Mouse (Mus musculus) embryonic facial prominence, embryonic 12.5 days (tissue): ENCODE measurements around the gene Mrps18a. TPM values are rescaled to one million over a fixed set of nuclear protein-coding genes. Genes with fewer than 3 reads are reported as not detected.

ENCODE experiments used
- ATAC-seq: fragments of 200-750 bp; cut with Nextera tagmentation; 2 replicates; pipeline ENCODE4 v1.8.0; 2017; ENCODE audit not compliant: insufficient number of reproducible peaks, insufficient read depth, low FRiP score, low TSS enrichment
- H3K27ac ChIP-seq: fragments of 300-500 bp; sonication (generic); 2 replicates; pipeline ENCODE4 v1.5.1; 2016; ENCODE audit warnings: mild to moderate bottlenecking
- H3K27me3 ChIP-seq: fragments of 300-500 bp; sonication (generic); 2 replicates; pipeline ENCODE4 v1.6.1; 2016; ENCODE audit warnings: mild to moderate bottlenecking, moderate library complexity
- H3K36me3 ChIP-seq: fragments of 300-500 bp; sonication (generic); 2 replicates; pipeline ENCODE4 v1.6.1; 2016; ENCODE audit warnings: mild to moderate bottlenecking
- H3K4me1 ChIP-seq: fragments of 300-500 bp; sonication (generic); 2 replicates; pipeline ENCODE4 v1.6.1; 2016
- H3K4me2 ChIP-seq: fragments of 300-500 bp; sonication (generic); replicated peaks from 2 replicates; pipeline ENCODE4 v1.6.1; 2016; ENCODE audit warnings: mild to moderate bottlenecking, moderate library complexity
- H3K4me3 ChIP-seq: fragments of 300-500 bp; sonication (generic); 2 replicates; pipeline ENCODE4 v1.5.1; 2016; ENCODE audit warnings: mild to moderate bottlenecking
- H3K9ac ChIP-seq: fragments of 300-500 bp; sonication (generic); 2 replicates; pipeline ENCODE4 v1.6.1; 2016; ENCODE audit warnings: mild to moderate bottlenecking, moderate library complexity
- H3K9me3 ChIP-seq: fragments of 300-500 bp; sonication (generic); 2 replicates; pipeline ENCODE4 v1.6.1; 2016; ENCODE audit warnings: mild to moderate bottlenecking, moderate library complexity
- WGBS: fragments of 180-500 bp; shearing (Covaris S2); methylation state at CpG from one replicate; pipeline ENCODE4 v1.1.7; 2016; 5-methylcytosine and 5-hydroxymethylcytosine counted together
- polyA plus RNA-seq: library from polyadenylated mRNA; unstranded; fragments of >200 nt; fragmentation: Nextera tagmentation; extraction: Ambion mirVana; gene quantifications from 2 replicates; pipeline ENCODE4 v1.2.1, GENCODE M21; 2016

Gene Mrps18a
- polyA plus RNA-seq, 1 experiment from 2014 or later = 136 TPM

DNA sequence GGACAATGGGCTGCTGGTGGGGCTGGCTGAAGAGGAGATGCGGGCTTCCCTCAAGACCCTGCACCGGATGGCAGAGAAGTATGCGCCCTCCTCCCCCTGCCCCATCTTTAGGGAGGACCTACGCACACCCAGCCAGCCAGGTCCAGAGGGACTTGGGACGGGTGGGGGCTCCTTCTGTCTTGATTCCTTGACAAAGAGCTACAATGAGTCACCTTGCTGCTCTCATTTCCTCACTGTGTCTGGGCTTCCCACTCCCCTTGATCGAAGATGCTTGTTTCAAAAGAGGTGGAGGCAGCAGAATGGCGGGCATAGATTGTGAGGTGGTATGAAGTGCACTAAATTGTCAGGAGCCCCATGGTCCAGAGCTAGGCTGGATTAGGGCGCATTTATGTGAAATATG lies 53.5 kb downstream of the Mrps18a start:
- H3K27me3 ChIP-seq = no peaks in the 10 kb centered on the region
- peaks cover 57% of the 10 kb centered on the region for H3K36me3 ChIP-seq
- no peaks in the 10 kb centered on the region for H3K9me3 ChIP-seq
- no peak overlapping the region for H3K4me3 ChIP-seq
- H3K9ac ChIP-seq = no peak overlapping the region
- H3K27ac ChIP-seq = no peak overlapping the region
- no peak for ATAC-seq
- H3K4me1 ChIP-seq = peaks cover 19% of the 10 kb centered on the region; the same call in 1 of the 2 replicates
- WGBS = 94% methylated on average over 8 of the region's 8 CpGs
- no peak overlapping the region for H3K4me2 ChIP-seq

DNA sequence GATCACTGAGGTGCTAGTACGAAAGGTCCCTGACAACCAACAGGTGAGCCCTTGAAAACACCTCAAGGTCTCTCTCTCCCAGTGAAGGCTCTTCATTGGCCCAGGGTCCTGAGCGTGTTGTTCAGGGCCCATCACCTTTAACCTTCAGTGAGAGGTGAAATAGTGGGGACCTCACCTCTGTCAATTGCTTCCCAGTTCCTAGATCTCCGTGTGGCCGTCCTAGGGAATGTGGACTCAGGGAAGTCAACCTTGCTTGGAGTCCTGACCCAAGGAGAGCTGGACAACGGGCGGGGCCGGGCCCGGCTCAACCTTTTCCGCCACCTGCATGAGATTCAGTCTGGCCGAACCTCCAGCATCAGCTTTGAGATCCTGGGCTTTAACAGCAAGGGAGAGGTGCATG lies 54.0 kb downstream of the Mrps18a start:
- peaks cover 15% of the 10 kb centered on the region; the same call in 1 of the 2 replicates for H3K4me1 ChIP-seq
- H3K36me3 ChIP-seq = peaks cover 62% of the 10 kb centered on the region
- H3K9ac ChIP-seq = no peak overlapping the region
- no peak overlapping the region for H3K27ac ChIP-seq
- H3K9me3 ChIP-seq = no peaks in the 10 kb centered on the region
- ATAC-seq = no peak
- H3K27me3 ChIP-seq = no peaks in the 10 kb centered on the region
- WGBS = 93% methylated on average over 10 of the region's 10 CpGs
- no peak overlapping the region for H3K4me2 ChIP-seq
- no peak overlapping the region for H3K4me3 ChIP-seq

DNA sequence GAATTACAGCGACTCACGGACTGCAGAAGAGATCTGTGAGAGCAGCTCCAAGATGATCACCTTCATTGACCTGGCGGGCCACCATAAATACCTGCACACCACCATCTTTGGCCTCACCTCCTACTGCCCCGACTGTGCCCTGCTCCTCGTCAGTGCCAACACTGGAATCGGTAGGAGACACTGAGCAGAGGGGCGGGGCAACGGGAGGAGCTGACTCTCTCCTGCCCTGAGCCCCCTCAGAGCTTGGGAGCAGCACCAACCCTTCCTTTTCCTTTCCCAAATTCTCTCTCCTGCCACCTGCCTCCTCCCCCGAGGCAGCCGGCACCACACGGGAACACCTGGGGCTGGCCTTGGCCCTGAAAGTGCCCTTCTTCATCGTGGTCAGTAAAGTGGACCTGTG lies 54.7 kb downstream of the Mrps18a start:
- Histone ChIP-seq H3K4me1 (peaks cover 14% of the 10 kb centered on the region; the same call in 1 of the 2 replicates), H3K36me3 (peaks cover 69% of the 10 kb centered on the region)

DNA sequence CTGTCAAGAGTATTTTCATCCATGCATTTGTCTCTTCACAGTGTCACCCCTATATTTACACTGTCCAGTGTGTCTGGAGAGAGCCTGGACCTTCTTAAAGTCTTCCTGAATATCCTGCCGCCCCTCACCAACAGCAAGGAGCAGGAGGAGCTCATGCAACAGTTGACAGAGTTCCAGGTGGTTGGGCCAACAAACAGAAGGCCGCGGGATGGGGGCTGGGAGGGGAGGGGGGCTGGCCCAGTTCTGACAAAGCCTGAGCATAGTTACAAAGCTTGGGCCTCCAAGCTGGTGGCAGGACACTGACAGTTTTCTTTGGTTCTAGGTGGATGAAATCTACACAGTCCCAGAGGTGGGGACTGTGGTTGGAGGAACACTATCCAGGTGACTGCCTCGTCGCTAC lies 55.5 kb downstream of the Mrps18a start:
- Histone ChIP-seq H3K4me3 (no peak overlapping the region), H3K27me3 (no peaks in the 10 kb centered on the region), H3K4me1 (peaks cover 14% of the 10 kb centered on the region; the same call in 1 of the 2 replicates), H3K4me2 (no peak overlapping the region), H3K27ac (no peak overlapping the region), H3K36me3 (peaks cover 77% of the 10 kb centered on the region), H3K9ac (no peak overlapping the region), H3K9me3 (no peaks in the 10 kb centered on the region)
- no peak for ATAC-seq
- whole genome bisulfite sequencing = 86% methylated on average over 5 of the region's 5 CpGs

More for the DNA sequence above, 54.7 kb downstream of the Mrps18a start:
- 83% methylated on average over 12 of the region's 12 CpGs for WGBS
- H3K4me3 ChIP-seq = no peak overlapping the region
- no peaks in the 10 kb centered on the region for H3K9me3 ChIP-seq
- no peak overlapping the region for H3K4me2 ChIP-seq
- no peaks in the 10 kb centered on the region for H3K27me3 ChIP-seq
- no peak for ATAC-seq
- H3K27ac ChIP-seq = no peak overlapping the region
- H3K9ac ChIP-seq = no peak overlapping the region

DNA sequence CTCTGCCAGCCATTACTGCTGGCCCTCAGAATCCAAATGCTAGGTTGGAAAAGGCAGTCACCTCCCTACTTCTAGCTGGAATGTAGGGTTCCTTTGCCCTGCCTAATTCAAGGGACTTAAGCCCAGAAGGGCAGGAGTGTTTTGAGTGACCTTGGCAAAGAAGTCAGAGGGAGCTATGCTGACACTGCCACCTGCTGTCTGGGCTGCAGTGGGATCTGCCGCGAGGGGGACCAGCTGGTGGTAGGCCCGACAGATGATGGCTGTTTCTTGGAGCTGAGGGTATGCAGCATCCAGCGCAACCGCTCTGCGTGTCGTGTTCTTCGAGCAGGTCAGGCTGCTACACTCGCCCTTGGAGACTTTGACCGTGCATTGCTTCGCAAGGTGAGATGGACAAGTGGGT lies 56.2 kb downstream of the Mrps18a start:
- Histone ChIP-seq H3K27me3 (no peaks in the 10 kb centered on the region), H3K4me3 (no peak overlapping the region), H3K9me3 (no peaks in the 10 kb centered on the region), H3K9ac (no peak overlapping the region), H3K4me2 (no peak overlapping the region), H3K27ac (no peak overlapping the region), H3K4me1 (peaks cover 9% of the 10 kb centered on the region; the same call in 1 of the 2 replicates), H3K36me3 (peaks cover 81% of the 10 kb centered on the region)
- 88% methylated on average over 11 of the region's 11 CpGs for WGBS
- no peak for ATAC-seq

DNA sequence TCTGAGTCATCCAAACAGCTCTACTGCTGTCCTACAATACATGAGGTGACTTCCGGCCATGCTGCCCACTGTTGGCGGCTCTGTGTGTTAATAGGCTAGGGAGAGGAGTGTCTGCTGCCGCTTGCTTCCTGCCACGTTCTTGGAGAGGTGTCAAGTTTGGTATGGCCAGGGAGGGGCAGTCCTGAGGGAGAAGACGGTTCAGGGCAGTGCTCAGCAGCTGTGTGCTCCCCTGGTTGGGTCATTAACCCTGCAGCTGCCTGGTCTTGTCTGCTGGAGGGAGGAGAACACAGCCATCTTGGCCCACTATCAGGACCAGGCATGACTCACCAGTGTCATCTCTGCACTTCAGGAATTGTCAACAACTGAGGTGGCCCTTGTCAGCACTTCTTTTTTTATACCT lies 57.5 kb downstream of the Mrps18a start:
- ATAC-seq = no peak
- 51% methylated on average over 5 of the region's 5 CpGs for WGBS
- H3K36me3 ChIP-seq = peaks cover 93% of the 10 kb centered on the region

DNA sequence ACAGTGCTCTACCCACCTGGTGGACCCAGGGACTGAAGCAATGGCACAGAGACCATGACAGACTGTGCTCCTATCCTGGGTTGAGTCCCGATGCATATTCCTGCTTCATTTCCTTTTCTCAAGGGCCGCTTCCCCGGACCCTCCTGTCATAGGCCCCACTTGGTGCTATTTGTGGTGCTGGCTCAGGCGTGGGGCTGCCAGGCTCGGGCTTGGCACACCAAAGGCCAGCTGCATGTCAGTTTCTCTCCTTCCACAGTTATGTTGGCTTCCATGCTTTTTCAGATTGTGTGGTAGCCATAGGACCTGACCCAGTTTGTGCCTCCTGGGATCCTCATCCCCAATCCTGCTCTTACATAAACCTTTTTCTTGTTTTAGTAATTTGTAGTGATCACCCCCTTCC lies 58.0 kb downstream of the Mrps18a start:
- no peak for ATAC-seq
- no peak overlapping the region for H3K4me2 ChIP-seq
- no peaks in the 10 kb centered on the region for H3K9me3 ChIP-seq
- no peak overlapping the region for H3K9ac ChIP-seq
- H3K27me3 ChIP-seq = no peaks in the 10 kb centered on the region
- H3K27ac ChIP-seq = no peak overlapping the region
- WGBS = 85% methylated on average over 5 of the region's 5 CpGs
- no peak overlapping the region for H3K4me3 ChIP-seq
- H3K4me1 ChIP-seq = no peaks in the 10 kb centered on the region
- peaks cover 91% of the 10 kb centered on the region for H3K36me3 ChIP-seq

More for the DNA sequence above, 57.5 kb downstream of the Mrps18a start:
- Histone ChIP-seq H3K9me3 (no peaks in the 10 kb centered on the region), H3K4me3 (no peak overlapping the region), H3K27me3 (no peaks in the 10 kb centered on the region), H3K4me2 (no peak overlapping the region), H3K4me1 (no peaks in the 10 kb centered on the region), H3K9ac (no peak overlapping the region), H3K27ac (no peak overlapping the region)

DNA sequence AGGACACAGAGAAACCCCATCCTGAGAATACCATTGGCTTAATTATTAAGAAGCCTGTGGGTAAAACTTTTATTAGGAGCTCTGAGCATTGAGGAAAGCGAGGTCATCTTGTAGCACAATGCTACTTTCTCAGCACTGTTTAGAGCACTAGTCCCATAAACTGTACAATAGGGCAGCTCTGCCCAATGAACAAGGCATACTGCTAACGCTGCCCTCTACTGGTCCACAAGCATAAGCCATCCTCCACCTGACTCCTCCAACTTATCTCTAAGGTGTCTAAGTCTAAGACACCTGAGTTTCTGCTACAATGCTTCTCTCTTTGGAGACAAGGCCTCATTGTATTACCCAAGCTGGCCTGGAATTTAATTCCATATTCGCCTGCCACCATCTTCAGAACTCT lies 59.8 kb downstream of the Mrps18a start:
- 73% methylated on average over 3 of the region's 3 CpGs for WGBS
- ATAC-seq = no peak
- H3K27ac ChIP-seq = no peak overlapping the region
- H3K27me3 ChIP-seq = no peaks in the 10 kb centered on the region
- H3K9me3 ChIP-seq = no peaks in the 10 kb centered on the region
- H3K9ac ChIP-seq = no peak overlapping the region
- no peak overlapping the region for H3K4me3 ChIP-seq
- peaks cover 78% of the 10 kb centered on the region for H3K36me3 ChIP-seq
- H3K4me1 ChIP-seq = no peaks in the 10 kb centered on the region
- H3K4me2 ChIP-seq = no peak overlapping the region

Other genes starting within 250 kb of the Mrps18a start
- gene Vegfa, start 78.6 kb upstream of the Mrps18a start, polyA plus RNA-seq = 5.2 and 6.7 TPM in 2 replicates
- 11.7 and 12.2 TPM in 2 replicates for gene Rsph9, start 33.2 kb downstream of the Mrps18a start, polyA plus RNA-seq
- gene Mad2l1bp, start 42.6 kb downstream of the Mrps18a start, polyA plus RNA-seq = 33.0 and 33.7 TPM in 2 replicates
- 48.8 and 50.2 TPM in 2 replicates for gene Gtpbp2, start 50.0 kb downstream of the Mrps18a start, polyA plus RNA-seq
- 16.3 and 16.6 TPM in 2 replicates for gene Polh, start 91.7 kb downstream of the Mrps18a start, polyA plus RNA-seq
- gene Xpo5, start 91.8 kb downstream of the Mrps18a start, polyA plus RNA-seq = 56.3 and 57.3 TPM in 2 replicates
- gene Polr1c, start 137.1 kb downstream of the Mrps18a start, polyA plus RNA-seq = 100 and 102 TPM in 2 replicates
- gene Yipf3, start 137.1 kb downstream of the Mrps18a start, polyA plus RNA-seq = 82.5 and 86.2 TPM in 2 replicates
- gene Lrrc73, start 142.5 kb downstream of the Mrps18a start, polyA plus RNA-seq = 1.2 and 1.4 TPM in 2 replicates
- 64.0 and 66.4 TPM in 2 replicates for gene Tjap1, start 172.0 kb downstream of the Mrps18a start, polyA plus RNA-seq
- gene Dlk2, start 186.4 kb downstream of the Mrps18a start, polyA plus RNA-seq = 4.5 and 5.5 TPM in 2 replicates
- gene Abcc10, start 217.4 kb downstream of the Mrps18a start, polyA plus RNA-seq = 7.6 and 8.3 TPM in 2 replicates